Mouse (Mus musculus): ENCODE data around the gene Dad1. TPM values are rescaled to one million over a fixed set of nuclear protein-coding genes. Genes with fewer than 3 reads are reported as not detected.

Dad1 gene
- polyA plus RNA-seq, 1 experiment: 130 TPM

DNA sequence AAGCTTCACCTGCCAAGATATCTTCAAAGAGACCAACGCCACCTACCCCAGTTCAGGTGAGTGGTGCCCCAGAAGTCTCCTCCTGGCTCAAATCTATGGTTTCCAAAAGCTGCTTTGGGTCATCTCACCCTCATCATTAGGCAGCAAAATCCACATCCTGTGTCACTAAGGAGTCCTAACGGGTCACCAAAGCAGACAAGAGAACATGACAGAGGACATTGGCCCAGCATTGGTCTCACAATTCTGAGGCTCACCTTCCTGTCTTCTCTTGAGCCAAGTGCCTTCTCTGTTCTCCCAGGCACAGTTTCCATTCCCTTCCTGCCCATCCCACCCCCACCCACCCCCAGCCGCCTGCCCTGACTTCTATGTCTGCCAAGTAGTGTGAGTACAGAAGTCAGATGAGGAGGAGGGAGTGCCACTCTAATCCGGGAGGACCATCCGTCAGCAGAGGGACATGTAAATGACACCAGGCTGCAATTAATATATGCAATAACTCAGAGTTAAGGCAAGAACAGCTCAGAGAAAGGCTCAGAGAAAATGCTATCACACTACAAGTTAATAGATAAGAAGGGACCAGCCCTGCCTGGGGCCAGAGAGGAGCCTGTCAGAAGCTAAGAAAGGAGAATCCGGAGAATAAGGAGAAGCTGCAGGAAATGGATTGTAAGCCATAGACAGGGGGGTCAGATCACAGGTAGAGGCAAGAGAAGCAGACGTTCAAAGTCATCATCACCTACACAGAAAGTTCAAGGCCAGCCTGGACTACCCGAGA is 33.0 kb downstream of the Dad1 start:
- H3K4me3 ChIP-seq (ENCODE audit: insufficient read depth, low read length): no peak overlapping the region
- peaks cover 9% of the 10 kb centered on the region for H3K4me1 ChIP-seq (ENCODE audit: control insufficient read depth, insufficient read depth, low read length)
- TF ChIP-seq CTCF (IDR thresholded peaks at IDR 0.05; ENCODE audit: low read depth, low read length): no peak
- TF ChIP-seq POLR2A (IDR thresholded peaks at IDR 0.05; ENCODE audit: borderline replicate concordance, low read depth, low read length): no peak
- no peak overlapping the region for H3K27ac ChIP-seq (ENCODE audit: insufficient read depth, low read depth, low read length)

DNA sequence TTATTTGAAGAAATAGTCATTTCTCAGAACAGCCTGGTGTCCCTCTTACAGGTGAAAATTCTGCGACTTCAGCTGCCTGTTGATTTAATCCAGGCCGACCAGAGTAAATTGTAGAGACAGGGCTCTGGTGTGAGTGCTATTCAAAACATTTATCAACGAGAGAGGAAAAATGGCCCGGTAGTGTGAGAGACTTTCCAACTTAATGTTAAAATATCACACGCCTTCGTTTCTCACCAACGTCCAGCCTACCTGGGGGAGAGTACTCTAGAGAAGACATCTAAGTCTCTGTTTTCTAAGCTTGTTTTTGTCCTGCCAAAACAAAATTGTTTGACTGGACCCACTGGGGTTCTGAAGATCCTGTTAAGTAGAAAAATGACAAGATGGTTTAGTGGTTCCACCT is 34.1 kb downstream of the Dad1 start:
- TF ChIP-seq POLR2A (IDR thresholded peaks at IDR 0.05; ENCODE audit: borderline replicate concordance, low read depth, low read length) (no peak), CTCF (IDR thresholded peaks at IDR 0.05; ENCODE audit: low read depth, low read length) (no peak)
- Histone ChIP-seq H3K4me1 (ENCODE audit: control insufficient read depth, insufficient read depth, low read length) (peaks cover 9% of the 10 kb centered on the region), H3K4me3 (ENCODE audit: insufficient read depth, low read length) (no peak overlapping the region), H3K27ac (ENCODE audit: insufficient read depth, low read depth, low read length) (no peak overlapping the region)

DNA sequence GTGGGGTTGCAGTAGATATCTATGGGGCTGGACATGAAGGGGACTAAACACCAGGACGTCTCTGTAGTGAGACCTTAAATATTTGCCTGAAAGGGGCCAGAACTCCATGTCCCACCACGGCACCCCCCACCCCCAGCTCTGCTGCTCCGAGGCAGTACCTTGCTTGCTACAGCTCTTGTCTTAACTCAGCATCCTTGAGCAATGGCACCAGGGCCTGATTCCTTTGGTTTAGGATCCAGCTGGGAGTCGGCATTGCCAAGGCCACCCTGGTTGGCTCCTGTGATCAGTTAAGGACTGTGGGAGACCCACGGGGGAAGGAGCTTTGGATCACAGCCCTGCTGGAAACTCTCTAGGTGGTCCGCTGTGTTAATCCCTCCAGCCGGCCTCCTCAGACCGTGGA is 34.6 kb downstream of the Dad1 start:
- H3K4me3 ChIP-seq (ENCODE audit: insufficient read depth, low read length): no peak overlapping the region
- no peak overlapping the region for H3K27ac ChIP-seq (ENCODE audit: insufficient read depth, low read depth, low read length)
- TF ChIP-seq POLR2A (IDR thresholded peaks at IDR 0.05; ENCODE audit: borderline replicate concordance, low read depth, low read length) (no peak), CTCF (IDR thresholded peaks at IDR 0.05; ENCODE audit: low read depth, low read length) (no peak)
- H3K4me1 ChIP-seq (ENCODE audit: control insufficient read depth, insufficient read depth, low read length): peaks cover 9% of the 10 kb centered on the region

DNA sequence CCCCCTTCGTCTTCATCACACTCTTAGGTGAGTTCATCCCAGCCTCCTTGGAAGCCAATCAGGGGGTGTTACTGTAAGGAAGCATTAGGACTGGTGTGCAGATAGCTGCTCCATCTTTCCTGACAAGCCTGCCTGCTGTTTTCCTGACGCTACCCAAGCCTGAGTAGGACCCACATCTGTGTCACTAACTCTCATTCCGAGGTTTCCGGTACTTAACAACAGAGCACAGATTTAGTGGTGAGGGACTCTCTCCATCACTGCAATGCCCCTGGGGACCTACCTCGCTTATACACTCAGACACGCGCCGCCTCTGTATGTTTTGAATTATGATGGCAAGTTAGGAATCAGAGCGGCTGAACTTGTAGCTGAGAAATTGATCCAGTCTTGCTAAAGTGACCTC is 35.2 kb downstream of the Dad1 start:
- no peak for TF ChIP-seq POLR2A (IDR thresholded peaks at IDR 0.05; ENCODE audit: borderline replicate concordance, low read depth, low read length)
- no peak for TF ChIP-seq CTCF (IDR thresholded peaks at IDR 0.05; ENCODE audit: low read depth, low read length)
- Histone ChIP-seq H3K4me1 (ENCODE audit: control insufficient read depth, insufficient read depth, low read length) (peaks cover 9% of the 10 kb centered on the region), H3K27ac (ENCODE audit: insufficient read depth, low read depth, low read length) (no peak overlapping the region), H3K4me3 (ENCODE audit: insufficient read depth, low read length) (no peak overlapping the region)

DNA sequence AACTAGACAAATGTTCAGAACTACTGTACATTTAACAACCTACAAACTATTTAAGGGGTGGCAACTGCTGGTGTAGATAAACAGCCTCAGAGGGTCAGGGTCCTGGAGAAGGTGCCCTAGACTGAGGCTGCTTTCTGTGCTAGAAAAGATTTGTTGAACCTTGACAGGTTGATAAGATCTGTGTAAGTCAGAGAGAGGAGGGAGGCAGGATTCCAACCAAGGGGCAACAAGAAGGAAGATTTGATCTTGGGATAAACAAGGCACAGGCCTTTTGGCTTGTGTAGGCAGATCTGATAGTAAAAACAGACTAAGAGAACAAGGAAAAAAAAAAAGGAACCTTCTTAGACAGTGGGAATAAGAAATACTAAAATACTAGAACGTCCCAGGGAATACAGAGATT is 35.7 kb downstream of the Dad1 start:
- no peak for TF ChIP-seq CTCF (IDR thresholded peaks at IDR 0.05; ENCODE audit: low read depth, low read length)
- TF ChIP-seq POLR2A (IDR thresholded peaks at IDR 0.05; ENCODE audit: borderline replicate concordance, low read depth, low read length): no peak
- H3K27ac ChIP-seq (ENCODE audit: insufficient read depth, low read depth, low read length): no peak overlapping the region
- no peak overlapping the region for H3K4me3 ChIP-seq (ENCODE audit: insufficient read depth, low read length)
- peaks cover 9% of the 10 kb centered on the region for H3K4me1 ChIP-seq (ENCODE audit: control insufficient read depth, insufficient read depth, low read length)

DNA sequence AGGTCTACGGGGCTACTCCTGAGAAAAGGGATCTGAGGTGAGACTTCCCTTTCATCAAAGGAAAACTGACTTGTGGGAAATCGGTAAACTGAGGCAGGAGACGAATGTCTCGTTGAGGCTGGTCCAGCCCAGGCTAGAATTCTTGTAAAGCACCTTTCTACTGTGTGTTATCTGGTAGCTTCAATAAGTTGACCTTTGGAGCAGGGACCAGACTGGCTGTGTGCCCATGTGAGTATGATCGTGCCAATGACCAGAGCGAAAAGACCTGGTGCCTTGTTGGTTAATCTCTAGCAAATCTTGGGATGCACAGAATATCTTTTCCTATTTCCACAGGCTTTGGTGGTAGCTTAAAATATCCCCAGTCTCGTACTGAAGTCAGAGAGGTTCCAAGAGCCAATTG is 37.8 kb downstream of the Dad1 start:
- TF ChIP-seq CTCF (IDR thresholded peaks at IDR 0.05; ENCODE audit: low read depth, low read length) (no peak), POLR2A (IDR thresholded peaks at IDR 0.05; ENCODE audit: borderline replicate concordance, low read depth, low read length) (no peak)
- Histone ChIP-seq H3K4me1 (ENCODE audit: control insufficient read depth, insufficient read depth, low read length) (no peaks in the 10 kb centered on the region), H3K27ac (ENCODE audit: insufficient read depth, low read depth, low read length) (no peak overlapping the region), H3K4me3 (ENCODE audit: insufficient read depth, low read length) (no peak overlapping the region)

DNA sequence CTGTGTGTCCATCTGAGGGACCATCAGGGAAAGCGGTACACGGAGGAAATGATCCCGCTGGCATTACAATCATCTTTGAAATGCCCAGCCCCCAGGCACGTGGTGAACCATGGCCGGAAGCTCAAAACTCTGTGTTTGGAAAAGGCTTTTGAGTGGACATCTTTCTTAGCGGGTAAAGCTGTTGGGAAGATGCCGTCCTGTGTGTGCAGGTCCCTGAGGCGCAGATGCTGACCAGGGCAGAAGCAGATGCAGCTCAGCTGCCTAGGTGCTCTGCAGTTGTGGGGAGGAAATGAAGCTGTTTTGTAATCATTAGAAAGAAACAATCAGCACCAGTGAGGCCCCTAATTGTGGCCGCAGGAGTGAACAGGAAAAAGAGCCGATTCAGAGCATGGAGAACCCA is 39.0 kb downstream of the Dad1 start:
- TF ChIP-seq CTCF (IDR thresholded peaks at IDR 0.05; ENCODE audit: low read depth, low read length): no peak
- no peak for TF ChIP-seq POLR2A (IDR thresholded peaks at IDR 0.05; ENCODE audit: borderline replicate concordance, low read depth, low read length)
- Histone ChIP-seq H3K4me1 (ENCODE audit: control insufficient read depth, insufficient read depth, low read length) (no peaks in the 10 kb centered on the region), H3K27ac (ENCODE audit: insufficient read depth, low read depth, low read length) (no peak overlapping the region), H3K4me3 (ENCODE audit: insufficient read depth, low read length) (no peak overlapping the region)

DNA sequence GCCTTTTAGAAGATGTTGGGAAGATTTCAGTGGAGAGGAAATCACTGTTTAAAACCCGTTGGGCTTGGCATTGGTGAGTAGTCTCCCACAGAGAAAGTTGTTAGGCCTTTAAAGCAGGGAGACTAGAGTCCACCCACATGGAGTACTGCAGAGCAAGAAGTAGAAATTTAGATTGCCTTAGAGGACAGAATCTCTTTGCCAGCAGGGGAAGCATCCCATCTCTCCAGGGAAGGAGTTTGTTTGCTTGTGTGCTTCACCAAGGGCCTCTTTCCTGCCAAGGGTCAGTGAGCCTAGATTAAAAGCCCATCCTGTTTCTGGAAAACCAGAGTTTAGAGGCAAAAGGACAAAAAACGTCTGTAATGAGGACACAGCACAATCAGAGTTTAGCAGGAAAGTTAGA is 39.4 kb downstream of the Dad1 start:
- Histone ChIP-seq H3K4me1 (ENCODE audit: control insufficient read depth, insufficient read depth, low read length) (no peaks in the 10 kb centered on the region), H3K27ac (ENCODE audit: insufficient read depth, low read depth, low read length) (no peak overlapping the region), H3K4me3 (ENCODE audit: insufficient read depth, low read length) (no peak overlapping the region)
- TF ChIP-seq CTCF (IDR thresholded peaks at IDR 0.05; ENCODE audit: low read depth, low read length) (no peak), POLR2A (IDR thresholded peaks at IDR 0.05; ENCODE audit: borderline replicate concordance, low read depth, low read length) (no peak)

DNA sequence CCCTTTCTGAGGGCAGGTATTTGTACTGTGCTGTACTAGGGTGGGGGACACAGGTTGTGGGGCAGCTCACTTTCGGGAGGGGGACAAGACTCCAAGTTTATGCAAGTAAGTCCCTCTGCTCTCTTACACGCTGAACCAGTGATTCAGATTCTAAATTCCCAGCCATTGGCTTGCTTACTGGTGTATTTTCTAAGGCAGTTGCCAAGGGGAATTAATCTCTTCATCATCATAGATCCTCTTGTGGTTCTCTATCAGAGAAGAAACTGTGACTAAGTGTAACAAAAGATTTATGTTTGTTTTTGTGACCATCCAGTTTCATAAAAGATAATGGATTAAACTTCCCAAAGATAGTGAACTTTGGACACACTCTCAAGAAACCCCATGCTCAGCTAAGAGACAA is 40.2 kb downstream of the Dad1 start:
- H3K27ac ChIP-seq (ENCODE audit: insufficient read depth, low read depth, low read length): no peak overlapping the region
- TF ChIP-seq POLR2A (IDR thresholded peaks at IDR 0.05; ENCODE audit: borderline replicate concordance, low read depth, low read length): no peak
- TF ChIP-seq CTCF (IDR thresholded peaks at IDR 0.05; ENCODE audit: low read depth, low read length): no peak
- H3K4me1 ChIP-seq (ENCODE audit: control insufficient read depth, insufficient read depth, low read length): no peaks in the 10 kb centered on the region
- H3K4me3 ChIP-seq (ENCODE audit: insufficient read depth, low read length): no peak overlapping the region

DNA sequence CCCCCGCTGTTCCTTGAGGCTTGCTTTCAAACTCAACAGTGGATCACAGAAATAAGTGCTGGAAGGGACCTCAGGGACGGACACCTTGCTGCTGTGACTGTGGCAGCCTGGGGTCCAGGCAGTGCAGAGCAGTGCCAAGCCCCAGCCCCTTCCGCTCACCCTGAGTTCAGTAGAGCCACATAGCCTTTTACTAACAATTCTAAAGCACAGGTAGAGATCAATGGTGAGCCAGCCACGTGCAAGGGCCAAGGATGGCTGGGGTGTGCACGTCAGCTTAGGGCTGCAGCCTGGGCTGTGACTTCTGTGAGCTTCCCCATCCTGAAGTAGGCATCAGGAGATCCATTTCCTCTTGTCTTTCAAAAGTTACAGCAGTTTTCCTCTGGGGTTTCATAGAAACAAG is 42.1 kb downstream of the Dad1 start:
- H3K27ac ChIP-seq (ENCODE audit: insufficient read depth, low read depth, low read length): no peak overlapping the region
- no peaks in the 10 kb centered on the region for H3K4me1 ChIP-seq (ENCODE audit: control insufficient read depth, insufficient read depth, low read length)
- TF ChIP-seq POLR2A (IDR thresholded peaks at IDR 0.05; ENCODE audit: borderline replicate concordance, low read depth, low read length) (no peak), CTCF (IDR thresholded peaks at IDR 0.05; ENCODE audit: low read depth, low read length) (no peak)
- H3K4me3 ChIP-seq (ENCODE audit: insufficient read depth, low read length): no peak overlapping the region

Data from bone marrow macrophage, adult 2 months (primary cell).